Mouse (Mus musculus) midbrain, postnatal 0 days (tissue): ENCODE data around the gene H2-DMa. TPM values are rescaled to one million over a fixed set of nuclear protein-coding genes. Genes with fewer than 3 reads are reported as not detected.

Source experiments
- ATAC-seq: fragments of 200-750 bp; cut with Nextera tagmentation; 2 replicates; pipeline ENCODE4 v1.8.0; 2017; ENCODE audit warnings: moderate number of reproducible peaks, mild to moderate bottlenecking, moderate TSS enrichment, moderate library complexity; ENCODE audit not compliant: low FRiP score
- DNase-seq: peaks from one replicate; pipeline ENCODE4 v3.0.0-alpha.2; 2015; ENCODE audit warnings: low spot score
- H3K27ac ChIP-seq: fragments of 300-500 bp; sonication (generic); 2 replicates; pipeline ENCODE4 v1.5.1; 2014; ENCODE audit warnings: low read depth, mild to moderate bottlenecking, low read length, mixed read lengths
- H3K27me3 ChIP-seq: fragments of 300-500 bp; sonication (generic); 2 replicates; pipeline ENCODE4 v1.6.1; 2014; ENCODE audit warnings: low read length, control low read depth, mixed read lengths; ENCODE audit not compliant: insufficient read depth
- H3K36me3 ChIP-seq: fragments of 300-500 bp; sonication (generic); 2 replicates; pipeline ENCODE4 v1.6.1; 2014; ENCODE audit warnings: low read length, control low read depth, mixed read lengths; ENCODE audit not compliant: insufficient read depth
- H3K4me1 ChIP-seq: fragments of 300-500 bp; sonication (generic); 2 replicates; pipeline ENCODE4 v1.6.1; 2014; ENCODE audit warnings: mild to moderate bottlenecking, control low read depth, antibody characterized with exemption, low read length, mixed read lengths; ENCODE audit not compliant: insufficient read depth
- H3K4me2 ChIP-seq: fragments of 300-500 bp; sonication (generic); 2 replicates; pipeline ENCODE4 v1.6.1; 2014; ENCODE audit warnings: low read depth, mild to moderate bottlenecking, low read length, mixed read lengths; ENCODE audit not compliant: poor library complexity, severe bottlenecking
- H3K4me3 ChIP-seq: fragments of 300-500 bp; sonication (generic); 2 replicates; pipeline ENCODE4 v1.5.1; 2014; ENCODE audit warnings: low read depth, mild to moderate bottlenecking, low read length, moderate library complexity
- H3K9ac ChIP-seq: fragments of 300-500 bp; sonication (generic); replicated peaks from 2 replicates; pipeline ENCODE4 v1.6.1; 2014; ENCODE audit warnings: mild to moderate bottlenecking, low read length, moderate library complexity, mixed read lengths; ENCODE audit not compliant: poor library complexity, severe bottlenecking
- H3K9me3 ChIP-seq: fragments of 300-500 bp; sonication (generic); 2 replicates; pipeline ENCODE4 v1.6.1; 2016; ENCODE audit warnings: low read length, control low read depth
- CTCF ChIP-seq: IDR thresholded peaks from 2 replicates; pipeline ENCODE4 v1.5.1; 2016; ENCODE audit warnings: antibody characterized with exemption, mild to moderate bottlenecking
- WGBS: fragments of 180-500 bp; shearing (Covaris S2); extraction: QIAGEN DNeasy Blood & Tissue Kit; methylation state at CpG from one replicate; pipeline ENCODE4 v1.1.7; 2014; 5-methylcytosine and 5-hydroxymethylcytosine counted together
- polyA plus RNA-seq: library from polyadenylated mRNA; unstranded; fragments of >200 nt; fragmentation: Nextera tagmentation; extraction: Ambion mirVana; gene quantifications from 2 replicates; pipeline ENCODE4 v1.2.1, GENCODE M21; 2015
- total RNA-seq: library from RNA; depleted of rRNA; stranded (reverse); fragments of >200 nt; gene quantifications from 2 replicates; pipeline ENCODE4 v1.2.3, GENCODE M21; 2014

The H2-DMa gene
- total and polyA plus RNA-seq, 2 experiments from 2014 or later, result 23.8 to 26.1 TPM

DNA sequence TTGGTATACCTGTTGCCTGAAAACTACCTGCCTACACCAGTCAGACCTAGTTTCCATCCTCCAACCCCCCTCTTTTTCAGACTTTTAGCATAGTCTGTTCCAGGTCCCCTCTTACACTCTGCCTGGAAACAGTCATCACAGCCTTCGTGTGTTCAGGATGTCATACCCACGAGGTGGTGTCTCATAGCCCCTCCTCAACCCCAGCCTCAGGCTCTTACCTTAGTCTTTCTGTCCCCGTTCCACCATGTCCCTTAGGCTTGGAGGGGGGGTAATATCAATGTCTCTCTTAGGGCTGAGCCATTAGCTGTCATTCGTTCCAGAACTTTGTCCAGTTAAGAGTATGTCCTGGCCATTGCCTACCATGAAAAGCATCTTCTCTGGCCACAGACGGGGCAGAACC is 18.2 kb upstream of the H2-DMa start:
- H3K4me3 ChIP-seq, result no peak overlapping the region

GRCm38 (mm10) chr17:34101604-34102032 is 17.7 kb upstream of the H2-DMa start:
- no peak overlapping the region for H3K9ac ChIP-seq
- 4% methylated on average over 12 of the region's 12 CpGs for WGBS
- 0 out of 2 replicates have a peak overlapping the region, but pooled peaks have one; percentile 10 for H3K4me3 ChIP-seq

More for the DNA sequence above, 18.2 kb upstream of the H2-DMa start:
- Histone ChIP-seq H3K27ac (no peak overlapping the region), H3K4me1 (no peaks in the 10 kb centered on the region), H3K27me3 (no peaks in the 10 kb centered on the region), H3K4me2 (no peak overlapping the region), H3K9ac (no peak overlapping the region), H3K9me3 (no peaks in the 10 kb centered on the region; the same call in 1 of the 2 replicates), H3K36me3 (no peaks in the 10 kb centered on the region)
- TF ChIP-seq CTCF, result no peak
- 0 out of 2 replicates have a peak, but pooled peaks have one; percentile 23 for ATAC-seq
- 33% methylated on average over 5 of the region's 5 CpGs for WGBS
- no peak for DNase-seq

DNA sequence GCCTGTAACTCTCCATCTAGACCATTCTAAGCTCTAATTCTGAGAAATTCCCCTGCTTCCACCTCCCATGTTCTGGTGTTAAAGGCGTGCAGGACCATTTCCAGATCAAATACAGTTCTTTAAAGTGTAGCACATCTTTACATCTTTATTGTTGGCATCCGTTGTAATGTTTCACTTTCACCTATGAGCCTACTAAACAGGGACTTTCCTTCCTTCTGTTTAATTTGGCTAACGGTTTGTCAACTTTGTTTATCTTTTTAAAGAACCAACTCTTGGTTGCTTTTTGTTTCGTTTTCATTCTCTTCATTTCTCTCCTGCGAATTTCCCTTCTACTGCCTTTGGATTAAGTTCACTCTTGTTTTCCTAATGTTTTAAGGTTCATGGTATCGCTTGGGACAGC is 16.5 kb upstream of the H2-DMa start:
- Histone ChIP-seq H3K9ac (no peak overlapping the region), H3K4me3 (no peak overlapping the region), H3K4me1 (no peaks in the 10 kb centered on the region), H3K4me2 (no peak overlapping the region), H3K36me3 (0 out of 2 replicates have a peak, but pooled peaks cover 3% of the 10 kb centered on the region), H3K27ac (no peak overlapping the region), H3K27me3 (no peaks in the 10 kb centered on the region), H3K9me3 (no peaks in the 10 kb centered on the region; the same call in 1 of the 2 replicates)
- WGBS, result 81% methylated on average over 6 of the region's 6 CpGs
- ATAC-seq (no peak), DNase-seq (no peak)
- no peak for TF ChIP-seq CTCF

More at GRCm38 (mm10) chr17:34101604-34102032, 17.7 kb upstream of the H2-DMa start:
- Histone ChIP-seq H3K4me2 (peak overlapping the region; percentile 36), H3K36me3 (no peaks in the 10 kb centered on the region), H3K27me3 (no peaks in the 10 kb centered on the region), H3K27ac (no peak overlapping the region), H3K4me1 (no peaks in the 10 kb centered on the region), H3K9me3 (no peaks in the 10 kb centered on the region; the same call in 1 of the 2 replicates)
- DNase-seq, result peak; percentile 94
- ATAC-seq, result peak; percentile 78
- peak; percentile 90 for TF ChIP-seq CTCF

GRCm38 (mm10) chr17:34104804-34105203 is 14.5 kb upstream of the H2-DMa start:
- no peaks in the 10 kb centered on the region for H3K27me3 ChIP-seq
- no peaks in the 10 kb centered on the region for H3K4me1 ChIP-seq
- WGBS, result 84% methylated on average over 9 of the region's 9 CpGs
- H3K9me3 ChIP-seq, result no peaks in the 10 kb centered on the region; the same call in 1 of the 2 replicates
- ATAC-seq, result no peak
- no peak overlapping the region for H3K9ac ChIP-seq
- TF ChIP-seq CTCF, result no peak
- no peak for DNase-seq
- no peak overlapping the region for H3K4me3 ChIP-seq
- H3K4me2 ChIP-seq, result no peak overlapping the region
- 0 out of 2 replicates have a peak, but pooled peaks cover 3% of the 10 kb centered on the region for H3K36me3 ChIP-seq
- H3K27ac ChIP-seq, result no peak overlapping the region

- Histone ChIP-seq H3K27ac (no peak overlapping the region), H3K9me3 (no peaks in the 10 kb centered on the region; the same call in 1 of the 2 replicates), H3K4me2 (no peak overlapping the region), H3K27me3 (no peaks in the 10 kb centered on the region), H3K4me3 (no peak overlapping the region), H3K9ac (no peak overlapping the region), H3K36me3 (peaks cover 12% of the 10 kb centered on the region), H3K4me1 (no peaks in the 10 kb centered on the region)
- DNase-seq, result no peak
- 92% methylated on average over 7 of the region's 7 CpGs for WGBS
- ATAC-seq, result no peak
- TF ChIP-seq CTCF, result no peak
Observed at GRCm38 (mm10) chr17:34106555-34106954, 12.8 kb upstream of the H2-DMa start.

DNA sequence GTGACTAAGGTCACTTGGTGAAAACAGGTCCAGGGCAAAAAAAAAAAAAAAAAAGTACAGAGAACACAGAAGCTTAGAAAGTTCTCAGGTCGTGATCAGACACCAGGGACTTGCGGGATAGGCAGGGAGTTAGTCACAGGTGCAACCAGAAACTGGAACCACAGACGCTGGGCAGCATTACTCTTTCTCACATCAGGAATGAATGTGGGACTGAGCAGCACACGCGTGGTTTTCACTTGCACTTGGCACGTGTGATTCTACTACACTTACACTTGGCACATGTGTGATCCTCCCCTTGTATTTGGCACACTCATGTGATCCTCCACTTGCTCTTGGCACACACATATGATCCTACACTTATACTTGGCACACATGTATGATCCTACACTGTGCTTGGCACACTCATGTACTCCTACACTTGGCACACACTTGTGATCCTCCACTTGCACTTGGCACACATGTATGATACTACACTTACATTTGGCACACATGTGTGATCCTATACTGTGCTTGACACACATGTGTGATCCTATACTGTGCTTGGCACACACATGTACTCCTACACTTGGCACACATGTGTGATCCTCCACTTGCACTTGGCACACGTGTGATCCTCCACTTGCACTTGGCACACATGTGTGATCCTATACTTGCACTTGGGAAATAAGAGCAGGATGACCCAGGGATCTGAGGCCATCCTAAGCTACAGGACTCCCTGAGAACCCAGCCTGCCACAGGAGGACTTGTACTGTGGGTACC is 12.1 kb upstream of the H2-DMa start:
- no peak overlapping the region for H3K9ac ChIP-seq
- WGBS, result 86% methylated on average over 7 of the region's 7 CpGs
- no peak overlapping the region for H3K4me3 ChIP-seq
- H3K27me3 ChIP-seq, result no peaks in the 10 kb centered on the region
- H3K4me2 ChIP-seq, result no peak overlapping the region
- H3K27ac ChIP-seq, result no peak overlapping the region
- no peak for ATAC-seq
- DNase-seq, result no peak
- no peaks in the 10 kb centered on the region; the same call in 1 of the 2 replicates for H3K9me3 ChIP-seq
- no peak for TF ChIP-seq CTCF
- H3K4me1 ChIP-seq, result no peaks in the 10 kb centered on the region
- H3K36me3 ChIP-seq, result peaks cover 18% of the 10 kb centered on the region
